Mouse (Mus musculus) gonadal fat pad, adult 2 months (tissue): ENCODE measurements around the gene Socs5. TPM values are rescaled to one million over a fixed set of nuclear protein-coding genes. Genes with fewer than 3 reads are reported as not detected.

Source experiments
- DNase-seq: peaks from one replicate; pipeline ENCODE4 v3.0.0-alpha.2; 2012; ENCODE audit warnings: low read depth
- polyA plus RNA-seq: library from polyadenylated mRNA; depleted of rRNA; stranded (reverse); fragments of >200 nt; gene quantifications from 2 replicates; pipeline ENCODE4 v1.2.3, GENCODE M21; 2012

Socs5 gene
- polyA plus RNA-seq, 1 experiment, result 9.3 TPM

DNA sequence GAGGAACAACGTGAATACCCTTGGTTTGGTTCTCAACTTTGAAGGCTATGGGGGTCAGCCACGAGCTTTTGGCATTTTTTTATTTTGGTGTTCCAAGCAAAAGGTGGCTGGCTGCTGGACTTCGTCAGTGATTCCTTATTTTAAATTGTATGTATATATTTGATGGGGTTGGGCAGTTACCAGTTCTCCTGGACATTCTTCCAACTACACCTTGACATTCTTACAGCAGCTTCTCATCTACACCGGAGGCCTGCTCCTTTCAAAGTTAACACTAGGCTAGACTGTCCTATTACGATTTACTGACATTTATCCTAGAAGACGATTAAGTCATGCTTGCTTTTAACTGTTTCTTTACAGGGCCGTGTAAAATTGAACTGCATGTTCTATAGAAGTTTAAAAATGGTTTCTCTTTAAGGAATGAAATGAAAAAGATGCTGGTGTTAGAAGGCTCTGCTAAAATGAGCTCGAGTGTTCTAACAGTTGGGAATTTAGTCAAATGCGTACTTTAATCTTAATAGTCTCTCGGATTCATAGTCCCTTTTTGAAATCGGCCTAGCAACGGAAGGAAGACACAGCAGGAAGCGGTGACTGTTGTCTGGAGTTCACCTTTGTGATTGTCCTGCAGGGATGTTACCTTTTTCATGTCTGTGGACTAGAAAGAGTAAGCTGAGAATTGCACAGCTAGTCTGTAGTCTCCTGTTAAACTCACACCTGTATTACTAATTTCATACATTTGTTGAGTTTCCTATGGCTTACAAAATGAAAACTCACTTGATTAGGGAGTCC, 1.2 kb downstream of the Socs5 start:
- DNase-seq, result no peak

DNA sequence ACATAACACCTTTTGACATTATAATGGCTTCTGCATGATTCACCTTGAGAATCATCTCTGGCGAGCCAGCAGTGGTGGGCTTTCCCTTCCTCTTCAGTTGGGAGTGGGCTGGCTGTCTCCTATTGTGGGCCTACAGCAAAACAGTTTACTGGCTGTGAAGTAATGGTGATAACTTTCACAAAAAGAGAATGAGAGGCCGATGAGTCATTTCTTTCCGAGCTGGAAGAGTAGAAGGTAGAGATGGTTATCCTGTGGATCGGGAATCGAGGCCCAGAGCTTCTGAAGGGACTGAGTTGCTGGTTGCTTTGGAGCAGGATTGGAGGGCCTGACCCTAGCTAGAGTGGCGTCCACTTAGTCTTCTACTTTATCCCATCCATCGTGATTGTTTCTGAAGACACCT, 2.0 kb downstream of the Socs5 start:
- DNase-seq, result no peak

DNA sequence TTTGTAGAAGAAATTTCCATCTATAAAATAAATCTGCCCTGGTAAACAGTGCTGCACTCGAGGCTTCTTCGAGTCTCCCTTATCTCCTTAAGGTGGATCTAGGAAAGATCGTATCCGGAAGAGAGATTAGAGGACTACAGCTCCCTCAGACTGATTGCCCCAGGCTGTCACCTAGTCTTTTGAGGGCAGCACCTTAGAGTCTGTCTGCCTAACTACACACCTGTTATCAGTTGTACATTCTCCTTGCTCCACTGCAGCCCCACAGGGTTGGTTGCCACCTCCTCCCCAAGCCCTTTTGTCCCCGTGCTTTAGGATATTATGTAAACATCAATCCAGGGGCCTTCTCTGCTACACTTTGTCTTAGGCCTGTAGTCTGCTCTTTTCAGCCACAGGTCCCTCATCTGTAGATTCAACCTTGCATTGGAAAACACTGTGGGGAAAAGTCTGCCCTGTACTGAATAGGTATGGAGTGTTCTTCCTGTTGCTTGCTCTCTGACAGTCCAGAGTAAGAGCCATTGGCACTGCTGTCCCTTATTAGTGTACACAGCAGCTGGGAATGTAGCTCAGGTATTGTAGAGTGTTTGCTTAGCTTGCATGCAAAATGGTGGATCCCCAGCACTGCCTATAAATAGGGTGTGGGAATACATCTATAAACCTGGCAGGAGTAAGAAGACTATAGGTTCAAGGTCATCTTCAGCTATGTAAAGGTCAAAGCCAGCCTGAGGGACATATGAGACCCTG, 5.5 kb downstream of the Socs5 start:
- no peak for DNase-seq

DNA sequence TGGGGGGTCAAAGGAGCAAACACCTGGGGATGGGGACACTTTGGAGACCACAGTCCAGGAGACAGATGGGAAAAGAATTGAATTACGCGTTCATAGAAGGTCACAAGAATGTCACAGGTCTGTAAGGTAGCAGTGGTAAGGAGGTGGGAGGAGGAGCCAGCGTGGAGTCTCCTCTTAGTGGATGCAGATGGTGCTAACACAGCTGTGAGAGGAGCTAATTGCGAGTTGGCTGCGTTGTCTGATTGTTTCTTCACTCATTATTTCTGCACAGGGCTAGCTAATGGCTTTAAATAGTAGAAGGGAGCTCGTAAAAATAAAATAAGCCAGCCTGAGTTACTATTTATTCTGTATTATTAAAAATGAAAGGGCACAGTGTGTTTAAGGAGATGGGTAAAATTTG, 8.1 kb downstream of the Socs5 start:
- no peak for DNase-seq

DNA sequence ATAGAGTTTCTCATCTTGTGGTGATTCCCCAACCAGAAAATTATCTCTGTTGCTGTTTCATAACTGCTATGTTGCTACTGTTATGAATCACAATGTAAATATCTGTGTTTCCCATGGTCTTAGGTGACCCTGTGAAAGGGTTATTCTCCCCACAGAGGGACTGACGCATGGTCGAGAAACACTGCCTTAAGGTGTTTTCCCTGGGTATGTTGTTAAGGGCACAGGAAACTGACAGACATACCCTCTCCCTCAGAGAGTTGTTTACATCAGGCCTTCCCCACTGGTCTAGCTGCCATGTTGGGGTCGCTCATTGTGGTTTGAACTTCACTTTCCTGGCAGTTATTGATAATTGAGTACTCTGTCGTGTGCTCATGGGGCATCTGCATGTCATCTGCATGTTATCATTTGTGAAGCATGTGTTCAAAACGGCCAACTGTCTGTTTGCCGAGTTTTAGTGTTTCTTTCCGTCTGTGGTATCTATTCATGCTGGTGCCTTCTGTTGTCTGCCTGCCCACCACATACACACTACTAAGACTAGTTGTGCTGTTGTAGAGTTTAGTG, 11.6 kb downstream of the Socs5 start:
- DNase-seq, result no peak

DNA sequence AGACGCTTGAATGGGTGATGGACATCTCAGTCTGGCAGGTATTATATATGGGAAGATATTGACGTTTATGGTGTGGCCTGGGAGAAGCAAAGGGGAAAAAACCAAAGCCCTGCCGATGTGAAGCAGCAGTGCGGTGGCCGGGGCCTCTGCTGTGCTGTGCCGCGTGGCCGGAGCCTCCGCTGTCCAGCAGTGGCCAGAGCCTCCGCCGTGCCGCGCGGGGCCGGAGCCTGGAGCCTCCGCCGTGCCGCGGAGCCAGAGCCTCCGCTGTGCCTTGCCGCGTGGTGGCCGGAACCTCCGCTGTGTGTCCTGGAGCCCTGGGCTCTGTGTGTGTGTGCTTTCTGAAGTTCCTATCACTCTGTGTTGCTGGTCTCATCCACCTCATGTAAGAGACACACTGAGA, 17.9 kb downstream of the Socs5 start:
- no peak for DNase-seq

DNA sequence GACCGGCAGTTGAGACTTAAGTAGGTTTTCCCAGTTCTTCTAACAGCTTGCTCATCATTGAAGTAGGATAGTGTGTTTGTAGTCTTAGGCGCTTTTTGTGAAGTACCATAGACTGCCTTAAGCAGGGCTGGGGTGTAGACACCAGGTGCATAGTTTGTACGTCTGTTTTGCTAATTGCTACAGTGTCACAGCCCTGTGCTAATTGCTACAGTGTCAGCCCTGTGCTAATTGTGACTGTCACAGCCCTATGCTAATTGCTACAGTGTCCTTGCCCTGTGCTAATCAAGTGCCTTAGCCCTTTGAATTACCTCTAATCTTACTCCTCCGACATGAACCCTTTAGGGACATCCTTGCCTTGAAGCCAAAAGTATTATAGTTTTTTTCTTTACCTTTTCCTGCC, 24.8 kb downstream of the Socs5 start:
- no peak for DNase-seq

DNA sequence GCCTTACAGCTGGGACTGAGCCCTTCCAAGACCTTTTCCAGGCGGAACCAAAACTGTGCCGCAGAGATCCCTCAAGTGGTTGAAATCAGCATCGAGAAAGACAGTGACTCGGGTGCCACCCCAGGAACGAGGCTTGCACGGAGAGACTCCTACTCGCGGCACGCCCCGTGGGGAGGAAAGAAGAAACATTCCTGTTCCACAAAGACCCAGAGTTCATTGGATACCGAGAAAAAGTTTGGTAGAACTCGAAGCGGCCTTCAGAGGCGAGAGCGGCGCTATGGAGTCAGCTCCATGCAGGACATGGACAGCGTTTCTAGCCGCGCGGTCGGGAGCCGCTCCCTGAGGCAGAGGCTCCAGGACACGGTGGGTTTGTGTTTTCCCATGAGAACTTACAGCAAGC, 26.3 kb downstream of the Socs5 start:
- DNase-seq, result no peak

DNA sequence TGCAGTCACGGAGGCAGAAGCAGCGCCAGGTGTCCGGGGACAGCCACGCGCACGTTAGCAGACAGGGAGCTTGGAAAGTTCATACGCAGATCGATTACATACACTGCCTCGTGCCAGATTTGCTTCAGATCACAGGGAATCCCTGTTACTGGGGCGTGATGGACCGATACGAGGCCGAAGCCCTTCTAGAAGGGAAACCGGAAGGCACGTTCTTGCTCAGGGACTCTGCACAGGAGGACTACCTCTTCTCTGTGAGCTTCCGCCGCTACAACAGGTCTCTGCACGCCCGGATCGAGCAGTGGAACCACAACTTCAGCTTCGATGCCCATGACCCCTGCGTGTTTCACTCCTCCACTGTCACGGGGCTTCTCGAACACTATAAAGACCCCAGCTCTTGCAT, 27.2 kb downstream of the Socs5 start:
- DNase-seq, result no peak

DNA sequence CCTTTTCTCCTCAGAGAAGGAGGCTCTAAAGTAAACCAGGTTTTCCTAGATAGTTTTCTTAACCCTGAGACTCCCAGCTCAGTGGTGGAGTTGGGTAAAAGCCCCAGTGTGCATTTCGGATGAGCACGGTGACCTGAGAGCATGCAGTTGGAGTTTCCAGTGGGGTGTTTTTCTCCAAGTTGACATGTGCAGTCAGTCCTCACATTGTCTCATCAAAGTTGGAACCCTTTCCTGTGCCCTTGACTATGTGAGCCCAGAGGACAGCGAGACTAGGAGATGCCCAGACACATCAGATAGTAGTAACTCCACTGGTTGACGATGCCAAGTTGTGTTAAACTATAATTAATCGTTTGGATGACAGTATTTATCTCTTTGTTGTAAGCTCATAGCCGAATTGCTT, 28.3 kb downstream of the Socs5 start:
- DNase-seq, result no peak

DNA sequence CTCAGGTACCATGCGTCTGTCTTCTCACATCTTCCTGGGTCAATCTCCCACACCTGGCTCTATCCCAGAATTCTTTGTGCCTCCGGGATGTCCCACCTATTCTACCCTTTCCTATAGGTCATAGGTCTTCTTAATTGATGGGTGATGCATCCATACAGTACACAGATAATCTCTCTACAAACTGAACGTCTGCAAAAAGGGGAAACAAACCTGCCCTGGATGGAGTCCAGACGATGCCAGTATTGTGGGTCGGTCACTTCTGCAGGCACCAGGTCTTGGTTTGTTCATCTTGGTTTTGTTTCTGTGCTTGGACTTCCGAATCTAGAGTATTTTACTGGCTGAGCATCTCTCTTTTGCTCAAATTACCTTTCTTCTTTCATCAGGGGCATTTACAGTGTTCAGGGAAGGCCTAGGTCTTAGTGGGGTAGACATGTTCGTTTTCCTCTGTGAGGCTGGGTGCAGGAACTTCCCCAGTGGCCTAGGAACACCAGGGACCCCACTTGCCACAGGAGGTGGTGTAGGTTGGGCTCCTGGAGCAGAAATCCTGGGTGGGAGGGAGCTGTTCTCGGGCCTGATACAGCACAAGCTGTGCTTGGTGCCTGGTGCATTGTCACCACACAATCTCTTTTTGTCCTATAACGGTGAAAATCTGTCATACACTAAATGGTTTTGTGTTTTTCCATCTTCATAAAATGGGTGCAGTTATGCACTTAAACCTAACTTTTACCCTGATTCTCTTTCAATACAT, 33.9 kb downstream of the Socs5 start:
- DNase-seq, result no peak

DNA sequence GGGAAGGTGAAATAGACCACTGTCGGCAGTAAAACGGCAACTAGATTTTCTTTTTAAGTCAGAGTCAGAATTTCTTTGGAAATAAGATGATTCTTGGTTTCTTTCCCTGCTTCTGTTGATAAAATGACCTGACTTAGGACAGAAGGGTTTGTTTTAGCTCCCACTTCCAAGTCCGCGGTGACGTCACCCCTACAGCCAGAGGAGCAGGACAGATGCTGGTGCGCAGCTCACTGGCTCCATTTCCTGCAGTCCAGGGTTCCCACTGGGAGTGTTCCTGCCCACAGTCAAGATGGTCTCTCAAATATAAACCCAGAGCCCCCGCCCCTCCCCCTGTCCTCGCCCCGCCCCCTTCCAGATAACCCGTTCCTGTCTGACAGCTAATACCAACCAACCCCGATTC, 34.8 kb downstream of the Socs5 start:
- DNase-seq, result no peak

DNA sequence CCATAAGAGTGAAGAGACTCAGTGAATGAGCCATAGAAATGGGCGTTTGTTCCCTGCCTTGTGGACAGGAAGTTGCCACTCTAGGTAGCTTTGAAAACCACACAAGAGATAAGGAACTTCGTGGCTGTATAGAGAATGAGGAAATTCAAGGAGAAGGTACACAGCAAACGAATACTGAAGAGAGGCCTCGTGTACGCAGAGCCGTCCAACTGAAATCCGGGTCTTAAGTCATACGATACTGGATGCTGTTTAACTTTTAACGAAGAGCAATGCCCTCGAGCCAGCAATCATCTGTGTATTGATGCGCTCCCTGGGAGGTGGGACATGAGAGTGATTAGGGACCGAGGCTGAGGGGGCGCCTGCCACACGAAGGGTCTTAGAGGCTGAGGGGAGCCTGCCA, 35.7 kb downstream of the Socs5 start:
- no peak for DNase-seq

DNA sequence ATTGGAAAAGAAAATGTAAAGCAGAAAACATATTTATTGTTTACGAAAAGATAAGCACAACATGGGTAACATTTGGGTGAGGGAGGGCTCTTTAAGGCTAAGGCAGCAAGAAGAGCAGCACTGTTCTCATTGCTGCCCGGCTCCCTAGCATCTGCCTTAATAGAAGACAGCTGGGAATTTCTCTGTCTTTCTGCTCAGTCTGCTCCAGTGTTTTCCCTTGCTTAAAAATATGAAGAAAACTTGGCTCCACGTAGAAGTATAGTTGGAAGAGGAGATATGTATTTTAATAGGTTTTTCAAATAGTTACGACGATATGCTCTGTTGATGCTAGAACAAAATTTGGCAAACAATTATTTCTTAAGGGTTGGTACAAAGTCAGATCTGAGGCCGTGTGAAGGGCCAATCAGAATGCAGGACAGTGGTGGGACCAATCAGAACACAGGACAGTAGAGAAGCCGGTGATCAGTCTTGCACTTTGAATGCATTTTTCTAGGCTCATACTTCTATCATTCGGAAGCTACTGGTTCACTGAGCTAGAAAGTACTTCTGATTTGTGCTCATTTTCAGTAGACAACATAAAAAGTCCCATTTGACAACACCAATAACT, 39.0 kb downstream of the Socs5 start:
- DNase-seq, result no peak

DNA sequence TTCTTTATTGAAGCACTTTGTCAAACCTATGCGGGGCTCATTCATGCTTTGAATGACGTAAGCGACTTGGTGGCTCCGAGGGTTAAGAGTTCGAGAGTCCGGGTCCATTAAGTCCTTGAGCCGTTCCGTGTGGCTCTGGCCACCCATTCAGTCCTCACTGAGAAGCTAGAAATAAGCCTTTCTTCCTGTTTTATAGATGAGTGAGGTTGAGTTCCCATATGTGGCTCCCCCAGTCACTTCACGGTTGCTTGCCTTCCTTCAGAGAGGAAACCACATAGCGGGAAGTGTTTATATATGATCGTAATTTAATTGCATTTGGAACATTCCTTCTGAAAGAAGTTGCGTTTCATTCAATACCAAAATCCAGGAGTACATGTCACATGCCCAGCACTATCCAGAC, 42.3 kb downstream of the Socs5 start:
- DNase-seq, result no peak

DNA sequence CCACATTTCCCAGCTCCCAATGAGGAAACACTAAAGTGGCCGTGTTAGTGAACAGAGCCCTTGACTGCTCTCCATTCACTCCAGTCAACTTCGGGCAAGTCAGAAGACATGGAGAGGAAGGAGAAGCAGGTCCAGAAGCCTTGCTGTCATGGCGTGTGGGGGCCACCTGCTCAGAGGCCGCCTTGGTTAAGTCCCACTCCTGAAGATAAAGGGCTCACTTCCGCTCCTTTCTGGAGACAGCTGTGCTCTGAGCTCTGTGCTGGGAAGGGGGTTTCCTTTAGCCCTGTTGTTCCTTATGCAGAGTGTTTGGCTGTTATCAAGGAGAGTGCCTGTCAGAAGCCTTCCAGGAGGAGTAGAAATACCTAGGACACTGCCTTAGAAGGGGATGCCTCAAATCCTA, 45.5 kb downstream of the Socs5 start:
- no peak for DNase-seq

DNA sequence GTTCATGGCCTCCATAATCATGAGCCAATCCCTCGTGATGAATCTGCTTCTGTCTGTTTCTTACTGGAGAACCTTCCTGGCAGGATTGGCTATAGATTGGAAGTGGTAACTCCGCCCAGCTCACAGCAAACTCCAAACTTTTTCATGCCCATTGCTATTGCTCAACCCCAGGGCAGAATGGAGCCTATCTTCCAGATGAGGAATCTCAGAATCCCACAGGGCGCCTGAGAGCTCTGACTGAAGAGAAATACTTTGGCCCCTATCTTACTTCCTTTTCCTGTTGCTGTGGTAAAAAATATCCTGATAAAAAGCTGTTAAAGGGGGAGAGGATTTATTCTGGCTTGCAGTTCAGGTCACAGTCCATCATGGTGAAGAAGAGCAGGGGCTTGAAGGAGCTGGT, 48.2 kb downstream of the Socs5 start:
- no peak for DNase-seq

DNA sequence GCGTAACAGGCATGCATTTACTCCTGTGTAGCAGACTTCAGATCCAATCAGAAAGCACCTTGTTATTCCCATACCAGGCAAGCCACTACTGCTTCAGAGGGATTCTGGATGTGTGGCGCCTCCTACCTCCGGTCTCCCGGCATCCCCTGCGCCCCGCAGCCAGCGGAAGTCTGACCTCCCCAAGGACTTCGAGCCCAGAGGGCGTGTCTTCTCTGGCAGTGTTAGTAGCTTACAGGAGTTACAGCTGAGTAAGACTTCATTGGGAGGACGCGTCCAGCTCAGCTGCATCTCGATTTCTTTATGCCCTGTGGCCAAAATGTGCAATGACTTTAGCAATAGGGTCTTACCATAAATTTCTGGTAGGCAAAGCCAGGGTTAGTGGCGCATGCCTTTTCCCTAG, 50.3 kb downstream of the Socs5 start:
- DNase-seq, result no peak

DNA sequence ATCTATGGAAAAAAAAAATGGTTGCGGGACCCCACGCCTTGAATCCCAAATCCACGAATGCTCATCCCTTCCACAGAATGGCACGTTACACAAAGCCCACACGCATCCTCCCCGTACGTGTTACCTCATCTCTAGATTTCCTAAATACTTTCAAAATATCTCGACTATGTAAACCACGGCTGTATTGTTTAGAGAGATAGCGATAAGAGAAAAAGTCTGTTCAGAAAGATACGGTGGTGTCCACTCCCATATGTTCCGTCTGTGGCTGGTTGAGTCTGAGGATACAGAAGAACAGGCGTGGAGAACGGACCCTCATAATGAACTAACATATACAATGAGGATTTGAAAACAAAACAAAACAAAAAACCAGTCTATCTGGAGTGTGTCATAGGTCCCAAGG, 51.1 kb downstream of the Socs5 start:
- no peak for DNase-seq

DNA sequence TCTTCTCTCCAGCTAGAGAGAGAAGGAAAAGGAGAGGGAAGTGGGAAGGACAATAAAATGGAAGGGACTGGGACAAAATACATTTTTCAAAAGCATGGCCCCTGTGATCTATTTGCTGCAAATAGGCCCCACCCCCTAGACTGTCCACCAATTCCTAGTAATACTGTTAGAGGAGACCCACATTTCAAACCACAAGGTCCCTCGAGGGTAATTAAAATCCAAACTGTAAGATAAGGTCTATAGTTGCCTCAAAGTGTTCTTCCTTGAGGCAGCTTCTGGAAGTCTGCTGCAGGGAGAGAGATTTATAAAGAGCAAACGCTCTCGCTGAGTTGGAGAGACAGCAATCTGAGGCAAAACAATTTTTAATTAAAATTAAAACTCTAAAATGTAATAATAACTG, 52.8 kb downstream of the Socs5 start:
- no peak for DNase-seq

DNA sequence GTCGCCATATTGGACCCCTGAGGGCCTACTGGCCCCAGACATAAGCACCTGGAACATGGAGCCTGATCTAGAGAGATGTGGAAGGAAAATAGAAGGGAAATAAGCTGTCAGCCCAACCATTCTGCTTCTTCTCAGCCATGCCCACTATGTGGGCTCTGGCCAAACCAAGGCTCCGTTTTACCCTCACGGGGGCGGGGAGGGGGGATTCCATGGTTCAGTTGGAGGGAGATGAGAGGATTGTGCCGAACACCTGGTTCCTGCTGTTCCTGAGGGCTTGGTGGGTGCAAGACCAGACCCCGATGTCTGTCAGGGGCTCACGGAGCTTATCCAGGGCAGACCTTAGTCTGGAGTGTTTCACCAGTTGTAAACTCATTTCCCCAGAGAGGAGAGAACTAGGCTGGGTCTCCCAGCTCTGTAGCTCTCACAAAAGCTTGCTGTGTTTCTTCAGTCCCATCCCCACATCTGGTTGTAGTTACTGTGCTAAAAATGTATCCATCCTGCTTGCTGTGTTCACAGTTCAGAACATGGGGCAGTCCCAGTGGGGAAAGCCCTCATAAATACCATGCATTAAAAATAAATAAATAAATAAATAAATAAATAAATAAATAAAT, 56.9 kb downstream of the Socs5 start:
- no peak for DNase-seq

DNA sequence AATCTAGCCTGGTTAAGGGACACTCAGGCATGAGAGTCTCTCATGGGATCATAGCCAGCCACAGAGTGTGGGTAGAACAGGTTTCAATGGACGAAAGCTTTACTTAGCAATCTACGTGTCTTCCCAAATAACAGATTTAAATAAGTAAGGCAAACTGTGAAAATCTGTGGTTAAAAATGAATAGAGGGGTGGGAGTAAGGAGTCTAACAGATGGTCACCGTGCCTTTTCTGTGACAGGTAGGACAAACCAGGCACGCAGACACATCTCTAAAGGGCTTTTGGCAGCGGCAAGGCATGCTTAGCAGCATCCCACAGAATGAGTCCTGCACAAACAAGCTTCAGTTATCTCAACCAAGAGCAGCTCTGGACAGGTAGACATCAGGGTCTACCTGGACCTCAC, 59.9 kb downstream of the Socs5 start:
- DNase-seq, result no peak
